Mouse (Mus musculus) adrenal gland, adult 8-10 months (tissue): ENCODE measurements around the gene Ccdc149. TPM values are rescaled to one million over a fixed set of nuclear protein-coding genes. Genes with fewer than 3 reads are reported as not detected.

Source experiments
- DNase-seq: peaks from one replicate; pipeline ENCODE4 v3.0.0; 2022
- total RNA-seq, 4 experiments: library from RNA; stranded (reverse); gene quantifications; 2 replicates each; pipeline ENCODE4 v1.2.4; 2022

The Ccdc149 gene
- total RNA-seq, 4 experiments from 2014 or later = 8.9 to 16.8 (median 13.3) TPM

- DNase-seq = no peak
Measured at GRCm38 (mm10) chr5:52370901-52371300, 100.4 kb downstream of the Ccdc149 start.

GRCm38 (mm10) chr5:52367866-52368840, 103.2 kb downstream of the Ccdc149 start:
- no peak for DNase-seq

- DNase-seq = no peak
Measured at GRCm38 (mm10) chr5:52366661-52367060, 104.7 kb downstream of the Ccdc149 start.

GRCm38 (mm10) chr5:52365930-52366329, 105.4 kb downstream of the Ccdc149 start:
- peak; percentile 18 for DNase-seq

GRCm38 (mm10) chr5:52364521-52364920, 106.8 kb downstream of the Ccdc149 start:
- no peak for DNase-seq

GRCm38 (mm10) chr5:52363468-52364150, 107.7 kb downstream of the Ccdc149 start, which contains the start of gene Sod3:
Gene Sod3, plus strand, starts transcription at chr5:52363791.
- DNase-seq = peak; percentile 85

- no peak for DNase-seq
Measured at GRCm38 (mm10) chr5:52362776-52363467, 108.4 kb downstream of the Ccdc149 start.

- DNase-seq = no peak
Measured at GRCm38 (mm10) chr5:52360286-52361049, 110.9 kb downstream of the Ccdc149 start.

GRCm38 (mm10) chr5:52358120-52358519, 113.2 kb downstream of the Ccdc149 start:
- DNase-seq = no peak

GRCm38 (mm10) chr5:52357175-52357754, 114.1 kb downstream of the Ccdc149 start:
- no peak for DNase-seq

- DNase-seq = no peak
Measured at GRCm38 (mm10) chr5:52355612-52356011, 115.7 kb downstream of the Ccdc149 start.

- no peak for DNase-seq
Measured at GRCm38 (mm10) chr5:52354441-52354840, 116.9 kb downstream of the Ccdc149 start.

GRCm38 (mm10) chr5:52352730-52353129, 118.6 kb downstream of the Ccdc149 start:
- no peak for DNase-seq

GRCm38 (mm10) chr5:52351561-52351960, 119.8 kb downstream of the Ccdc149 start:
- no peak for DNase-seq

GRCm38 (mm10) chr5:52350451-52350850, 120.9 kb downstream of the Ccdc149 start:
- no peak for DNase-seq

GRCm38 (mm10) chr5:52346890-52347289, 124.4 kb downstream of the Ccdc149 start:
- DNase-seq = no peak

GRCm38 (mm10) chr5:52339134-52339533, 132.2 kb downstream of the Ccdc149 start:
- no peak for DNase-seq

- DNase-seq = no peak
Measured at GRCm38 (mm10) chr5:52335590-52335989, 135.7 kb downstream of the Ccdc149 start.

GRCm38 (mm10) chr5:52332120-52332519, 139.2 kb downstream of the Ccdc149 start:
- no peak for DNase-seq
